Mouse (Mus musculus): ENCODE results near the gene Sgca. TPM values are rescaled to one million over a fixed set of nuclear protein-coding genes. Genes with fewer than 3 reads are reported as not detected.

The Sgca gene
- polyA plus RNA-seq, 1 experiment from 2014 or later = 0.55 TPM

- DNase-seq (ENCODE audit: low spot score) = peak; percentile 81
- H3K36me3 ChIP-seq (ENCODE audit: insufficient read depth, low read length) = peaks cover 10% of the 10 kb centered on the region; the same call in 1 of the 2 replicates
- no peaks in the 10 kb centered on the region for H3K27me3 ChIP-seq (replicated peaks; ENCODE audit: insufficient read depth, low read length)
- no peaks in the 10 kb centered on the region for H3K9me3 ChIP-seq (ENCODE audit: low read length)
- peak overlapping the region; percentile 68 for H3K9ac ChIP-seq (replicated peaks; ENCODE audit: low read depth)
- WGBS = 2% methylated on average over 22 of the region's 22 CpGs
- peak overlapping the region; percentile 87 for H3K27ac ChIP-seq (ENCODE audit: low read length)
- ATAC-seq = peak; percentile 12
- H3K4me3 ChIP-seq (ENCODE audit: low read depth, low read length) = peak overlapping the region; percentile 87
- H3K4me1 ChIP-seq (ENCODE audit: insufficient read depth, low read depth, low read length) = peaks cover 39% of the 10 kb centered on the region; the same call in 1 of the 2 replicates
- peak overlapping the region; percentile 94 for H3K4me2 ChIP-seq (replicated peaks; ENCODE audit: low read depth, low read length)
- TF ChIP-seq EP300 (IDR thresholded peaks at IDR 0.05) (no peak), CTCF (IDR thresholded peaks at IDR 0.05) (no peak)
Measured at GRCm38 (mm10) chr11:94992754-94993606, 16.9 kb upstream of the Sgca start.

DNA sequence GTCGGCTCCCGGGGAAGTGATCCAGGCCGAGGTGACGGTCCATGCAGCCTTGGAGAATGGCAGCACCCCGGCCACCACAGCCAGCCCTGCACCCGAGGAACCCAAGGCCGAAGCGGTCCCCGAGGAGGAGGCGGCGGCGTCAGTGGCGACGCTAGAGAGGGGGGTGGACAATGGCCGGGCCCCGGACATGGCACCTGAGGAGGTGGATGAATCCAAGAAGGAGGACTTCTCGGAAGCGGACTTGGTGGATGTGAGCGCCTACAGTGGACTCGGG, 16.3 kb upstream of the Sgca start:
- DNase-seq (ENCODE audit: low spot score) (no peak), ATAC-seq (no peak)
- H3K4me3 ChIP-seq (ENCODE audit: low read depth, low read length) = peak overlapping the region; percentile 87
- peak overlapping the region; percentile 68 for H3K9ac ChIP-seq (replicated peaks; ENCODE audit: low read depth)
- H3K4me2 ChIP-seq (replicated peaks; ENCODE audit: low read depth, low read length) = peak overlapping the region; percentile 94
- peak overlapping the region; percentile 87 for H3K27ac ChIP-seq (ENCODE audit: low read length)
- TF ChIP-seq EP300 (IDR thresholded peaks at IDR 0.05) (no peak), CTCF (IDR thresholded peaks at IDR 0.05) (no peak)
- no peaks in the 10 kb centered on the region for H3K27me3 ChIP-seq (replicated peaks; ENCODE audit: insufficient read depth, low read length)
- peaks cover 9% of the 10 kb centered on the region; the same call in 1 of the 2 replicates for H3K36me3 ChIP-seq (ENCODE audit: insufficient read depth, low read length)
- H3K9me3 ChIP-seq (ENCODE audit: low read length) = no peaks in the 10 kb centered on the region
- WGBS = under 1% methylated on average over 20 of the region's 20 CpGs
- H3K4me1 ChIP-seq (ENCODE audit: insufficient read depth, low read depth, low read length) = peaks cover 39% of the 10 kb centered on the region; the same call in 1 of the 2 replicates

DNA sequence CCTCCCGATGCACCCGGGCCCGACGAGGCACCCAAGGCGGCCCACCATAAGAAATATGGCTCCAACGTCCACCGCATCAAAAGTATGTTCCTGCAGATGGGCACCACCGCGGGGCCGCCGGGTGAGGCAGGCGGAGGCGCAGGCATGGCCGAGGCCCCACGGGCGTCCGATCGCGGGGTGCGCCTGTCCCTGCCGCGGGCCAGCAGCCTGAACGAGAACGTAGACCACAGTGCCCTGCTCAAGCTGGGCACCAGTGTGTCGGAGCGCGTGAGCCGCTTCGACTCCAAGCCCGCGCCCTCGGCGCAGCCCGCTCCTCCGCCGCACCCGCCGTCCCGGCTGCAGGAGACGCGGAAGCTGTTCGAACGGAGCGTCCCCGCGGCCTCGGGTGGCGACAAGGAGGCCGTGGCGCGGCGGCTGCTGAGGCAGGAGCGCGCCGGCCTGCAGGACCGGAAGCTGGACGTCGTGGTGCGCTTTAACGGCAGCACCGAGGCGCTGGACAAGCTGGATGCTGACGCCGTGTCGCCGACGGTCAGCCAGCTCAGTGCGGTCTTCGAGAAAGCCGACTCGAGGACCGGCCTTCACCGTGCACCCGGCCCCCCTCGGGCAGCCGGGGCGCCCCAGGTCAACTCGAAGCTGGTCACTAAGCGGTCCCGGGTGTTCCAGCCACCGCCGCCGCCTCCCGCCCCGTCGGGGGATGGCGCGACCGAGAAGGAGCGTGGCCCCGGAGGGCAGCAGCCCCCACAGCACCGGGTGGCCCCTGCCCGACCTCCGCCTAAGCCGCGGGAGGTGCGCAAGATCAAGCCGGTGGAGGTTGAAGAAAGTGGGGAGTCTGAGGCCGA, 15.7 kb upstream of the Sgca start:
- Histone ChIP-seq H3K27me3 (replicated peaks; ENCODE audit: insufficient read depth, low read length) (no peaks in the 10 kb centered on the region), H3K4me3 (ENCODE audit: low read depth, low read length) (peak overlapping the region; percentile 87), H3K4me2 (replicated peaks; ENCODE audit: low read depth, low read length) (peak overlapping the region; percentile 94), H3K27ac (ENCODE audit: low read length) (peak overlapping the region; percentile 87), H3K36me3 (ENCODE audit: insufficient read depth, low read length) (peaks cover 4% of the 10 kb centered on the region; the same call in 1 of the 2 replicates), H3K4me1 (ENCODE audit: insufficient read depth, low read depth, low read length) (peaks cover 39% of the 10 kb centered on the region; the same call in 1 of the 2 replicates), H3K9ac (replicated peaks; ENCODE audit: low read depth) (peak overlapping the region; percentile 68), H3K9me3 (ENCODE audit: low read length) (no peaks in the 10 kb centered on the region)
- ATAC-seq = peak; percentile 3; the same call in 1 of the 2 replicates
- DNase-seq (ENCODE audit: low spot score) = peak; percentile 46
- no peak for TF ChIP-seq CTCF (IDR thresholded peaks at IDR 0.05)
- no peak for TF ChIP-seq EP300 (IDR thresholded peaks at IDR 0.05)
- WGBS = 1% methylated on average over 92 of the region's 99 CpGs

- peak; percentile 78 for TF ChIP-seq CTCF (IDR thresholded peaks at IDR 0.05)
- TF ChIP-seq EP300 (IDR thresholded peaks at IDR 0.05) = no peak
- H3K4me2 ChIP-seq (replicated peaks; ENCODE audit: low read depth, low read length) = peak within 1 kb of the TSS; percentile 94
- peak within 1 kb of the TSS; percentile 68 for H3K9ac ChIP-seq (replicated peaks; ENCODE audit: low read depth)
- peak; percentile 96 for DNase-seq (ENCODE audit: low spot score)
- no peaks in the 10 kb centered on the region for H3K9me3 ChIP-seq (ENCODE audit: low read length)
- peak; percentile 81 for ATAC-seq
- WGBS = 3% methylated on average over 57 of the region's 69 CpGs
- H3K4me1 ChIP-seq (ENCODE audit: insufficient read depth, low read depth, low read length) = peaks cover 39% of the 10 kb centered on the region; the same call in 1 of the 2 replicates
- H3K36me3 ChIP-seq (ENCODE audit: insufficient read depth, low read length) = no peaks in the 10 kb centered on the region
- peak within 1 kb of the TSS; percentile 87 for H3K27ac ChIP-seq (ENCODE audit: low read length)
- H3K27me3 ChIP-seq (replicated peaks; ENCODE audit: insufficient read depth, low read length) = no peaks in the 10 kb centered on the region
- H3K4me3 ChIP-seq (ENCODE audit: low read depth, low read length) = peak within 1 kb of the TSS; percentile 87
Measured at GRCm38 (mm10) chr11:94990749-94991577, 14.8 kb upstream of the Sgca start, which contains the start of gene Ppp1r9b. Gene Ppp1r9b (plus strand): TSS chr11:94991035.

- TF ChIP-seq EP300 (IDR thresholded peaks at IDR 0.05) (peak; percentile 33; the same call in 1 of the 2 replicates), CTCF (IDR thresholded peaks at IDR 0.05) (no peak)
- WGBS = 45% methylated on average over 6 of the region's 6 CpGs
- H3K4me2 ChIP-seq (replicated peaks; ENCODE audit: low read depth, low read length) = peak overlapping the region; percentile 94
- H3K4me3 ChIP-seq (ENCODE audit: low read depth, low read length) = peak overlapping the region; percentile 87
- H3K4me1 ChIP-seq (ENCODE audit: insufficient read depth, low read depth, low read length) = peaks cover 38% of the 10 kb centered on the region; the same call in 1 of the 2 replicates
- H3K36me3 ChIP-seq (ENCODE audit: insufficient read depth, low read length) = no peaks in the 10 kb centered on the region
- peak overlapping the region; percentile 87 for H3K27ac ChIP-seq (ENCODE audit: low read length)
- ATAC-seq (no peak), DNase-seq (ENCODE audit: low spot score) (no peak)
- H3K9ac ChIP-seq (replicated peaks; ENCODE audit: low read depth) = 0 out of 2 replicates have a peak overlapping the region, but pooled peaks have one; percentile 8
- no peaks in the 10 kb centered on the region for H3K27me3 ChIP-seq (replicated peaks; ENCODE audit: insufficient read depth, low read length)
- no peaks in the 10 kb centered on the region for H3K9me3 ChIP-seq (ENCODE audit: low read length)
Measured at GRCm38 (mm10) chr11:94990102-94990748, 14.1 kb upstream of the Sgca start.
